Mouse (Mus musculus) small intestine, adult 2 months (tissue): ENCODE measurements around the gene Ugt1a5.

ENCODE experiments used
- CTCF ChIP-seq: fragments of 200-500 bp; IDR thresholded peaks from 2 replicates; pipeline ENCODE4 v1.5.1; 2012; ENCODE audit warnings: low read depth, mild to moderate bottlenecking, control low read depth, inconsistent platforms, low read length, moderate library complexity, mixed read lengths; ENCODE audit not compliant: insufficient replicate concordance, insufficient read length; ENCODE audit errors: extremely low read depth
- POLR2A ChIP-seq: fragments of 200-500 bp; IDR thresholded peaks from 2 replicates; pipeline ENCODE4 v1.6.1; 2012; ENCODE audit warnings: low read depth, mild to moderate bottlenecking, control low read depth, inconsistent platforms, low read length, moderate library complexity

DNA sequence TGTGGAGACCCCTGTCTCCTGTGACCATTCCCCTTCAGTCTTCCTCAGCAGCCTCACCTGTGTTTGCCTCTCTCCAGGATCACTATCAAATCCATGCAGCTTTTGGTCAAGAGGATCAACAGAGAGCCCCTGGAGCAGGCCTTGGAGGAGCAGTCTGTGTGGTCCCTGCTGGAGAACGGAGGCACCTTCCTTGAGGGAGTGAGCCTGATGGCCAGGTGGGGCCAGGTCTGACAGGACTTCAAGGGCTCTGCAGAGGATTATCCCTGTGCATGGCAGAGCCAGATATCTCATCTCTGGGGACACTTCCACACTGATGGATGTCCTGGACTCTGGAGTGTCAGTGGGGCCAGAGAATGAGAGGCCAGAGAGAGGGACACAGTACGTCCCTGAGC is 89.7 kb downstream of the Ugt1a5 start:
- TF ChIP-seq CTCF (no peak), POLR2A (no peak)
